Mouse (Mus musculus) liver, adult 2 months (tissue): ENCODE measurements around the gene Hcar2.

ENCODE experiments used
- CTCF ChIP-seq: fragments of 200-500 bp; IDR thresholded peaks from 2 replicates; pipeline ENCODE4 v1.5.1; 2011; ENCODE audit warnings: low read depth, low read length, control low read depth
- POLR2A ChIP-seq: fragments of 200-500 bp; IDR thresholded peaks from 2 replicates; pipeline ENCODE4 v1.6.1; 2011; ENCODE audit warnings: low read length, control low read depth; ENCODE audit not compliant: insufficient read depth; ENCODE audit errors: extremely low read depth

GRCm38 (mm10) chr5:123854511-123854910, 10.8 kb downstream of the Hcar2 start:
- TF ChIP-seq CTCF (no peak), POLR2A (no peak)
